Mouse (Mus musculus): Measurements from ENCODE around the gene Sox8. TPM values are rescaled to one million over a fixed set of nuclear protein-coding genes. Genes with fewer than 3 reads are reported as not detected.

Sox8 gene
- polyA plus RNA-seq, 1 experiment: 1.0 TPM

DNA sequence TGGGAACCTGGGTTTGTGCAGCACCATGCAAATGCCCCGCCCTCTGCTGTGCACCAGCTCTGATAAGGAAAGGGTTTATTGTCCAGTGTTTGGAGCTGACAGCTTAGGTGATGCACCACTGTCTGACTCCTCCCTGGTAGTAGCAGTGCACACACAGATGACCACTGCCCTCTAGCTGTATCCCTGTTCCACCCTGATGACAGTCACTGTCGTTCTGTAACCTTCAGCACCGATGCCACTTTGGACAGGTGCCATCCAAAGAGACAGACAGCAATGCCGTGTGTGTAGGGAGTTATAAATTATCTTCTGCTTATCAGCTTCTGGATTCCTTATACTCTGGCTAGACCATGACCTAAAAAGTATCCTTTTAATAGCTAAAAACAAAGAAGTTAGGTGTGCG lies 25.0 kb upstream of the Sox8 start:
- H3K4me3 ChIP-seq (ENCODE audit: control insufficient read depth, insufficient read depth, low read length): no peak overlapping the region
- DNase-seq: no peak
- no peak for TF ChIP-seq CTCF (IDR thresholded peaks at IDR 0.05; ENCODE audit: borderline replicate concordance, control insufficient read depth, extremely low read depth, insufficient read depth, low read length, poor library complexity)
- no peak for TF ChIP-seq POLR2A (IDR thresholded peaks at IDR 0.05; ENCODE audit: control insufficient read depth, extremely low read depth, insufficient read depth, low read length, poor library complexity)
- H3K4me1 ChIP-seq (replicated peaks; ENCODE audit: control insufficient read depth, insufficient read depth, low read length): peaks cover 10% of the 10 kb centered on the region
- H3K36me3 ChIP-seq (ENCODE audit: control insufficient read depth, insufficient read depth, low read length): no peaks in the 10 kb centered on the region
- H3K27me3 ChIP-seq (ENCODE audit: control insufficient read depth, insufficient read depth, low read length): no peaks in the 10 kb centered on the region
- no peak overlapping the region for H3K27ac ChIP-seq (ENCODE audit: control insufficient read depth, insufficient read depth, low read length)
- WGBS: 91% methylated on average over 5 of the region's 5 CpGs

DNA sequence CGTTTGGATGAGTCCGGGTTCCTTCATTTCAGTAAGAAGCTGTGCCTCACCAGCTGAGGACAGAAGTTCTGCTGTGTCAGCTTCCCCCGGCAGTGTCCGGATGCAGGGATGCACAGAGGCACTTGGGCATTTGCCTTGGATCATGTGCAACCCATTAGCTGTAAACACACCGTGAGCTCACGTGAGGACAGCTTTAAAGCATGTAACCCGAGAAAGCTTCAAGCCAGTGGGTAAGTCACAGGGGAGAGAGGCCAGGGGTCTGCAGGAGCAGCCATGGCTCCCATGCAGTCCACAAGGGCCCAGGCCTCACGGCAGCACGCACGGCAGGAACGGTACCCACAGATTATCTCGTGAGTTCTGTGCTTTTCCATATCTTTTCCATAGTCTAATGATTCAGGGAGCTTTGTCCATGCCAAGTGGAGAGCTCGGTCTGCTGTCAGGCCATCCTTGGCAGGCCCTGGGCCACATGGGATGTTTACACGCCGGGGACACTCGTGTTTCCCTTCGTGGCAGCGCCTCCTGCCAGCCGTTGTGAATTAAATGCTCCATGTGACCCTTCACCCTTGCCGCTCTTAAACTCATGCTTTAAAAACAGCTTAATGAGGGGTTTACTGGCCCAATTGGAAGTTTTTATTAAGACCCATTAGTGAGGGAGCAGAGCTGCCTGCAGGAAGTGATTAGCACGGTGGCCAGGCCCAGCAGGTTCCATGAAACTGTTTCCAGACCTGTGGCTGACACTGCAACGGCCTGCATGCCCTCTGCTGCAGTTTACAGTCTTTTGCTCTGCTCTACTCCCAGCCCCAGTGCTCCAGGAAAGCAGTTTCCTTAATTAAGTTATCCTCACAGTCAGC lies 23.1 kb upstream of the Sox8 start:
- Histone ChIP-seq H3K36me3 (ENCODE audit: control insufficient read depth, insufficient read depth, low read length) (no peaks in the 10 kb centered on the region), H3K4me3 (ENCODE audit: control insufficient read depth, insufficient read depth, low read length) (no peak overlapping the region), H3K27me3 (ENCODE audit: control insufficient read depth, insufficient read depth, low read length) (no peaks in the 10 kb centered on the region), H3K27ac (ENCODE audit: control insufficient read depth, insufficient read depth, low read length) (no peak overlapping the region), H3K4me1 (replicated peaks; ENCODE audit: control insufficient read depth, insufficient read depth, low read length) (peaks cover 10% of the 10 kb centered on the region)
- TF ChIP-seq CTCF (IDR thresholded peaks at IDR 0.05; ENCODE audit: borderline replicate concordance, control insufficient read depth, extremely low read depth, insufficient read depth, low read length, poor library complexity) (no peak), POLR2A (IDR thresholded peaks at IDR 0.05; ENCODE audit: control insufficient read depth, extremely low read depth, insufficient read depth, low read length, poor library complexity) (no peak)
- no peak for DNase-seq
- WGBS: 93% methylated on average over 22 of the region's 22 CpGs

DNA sequence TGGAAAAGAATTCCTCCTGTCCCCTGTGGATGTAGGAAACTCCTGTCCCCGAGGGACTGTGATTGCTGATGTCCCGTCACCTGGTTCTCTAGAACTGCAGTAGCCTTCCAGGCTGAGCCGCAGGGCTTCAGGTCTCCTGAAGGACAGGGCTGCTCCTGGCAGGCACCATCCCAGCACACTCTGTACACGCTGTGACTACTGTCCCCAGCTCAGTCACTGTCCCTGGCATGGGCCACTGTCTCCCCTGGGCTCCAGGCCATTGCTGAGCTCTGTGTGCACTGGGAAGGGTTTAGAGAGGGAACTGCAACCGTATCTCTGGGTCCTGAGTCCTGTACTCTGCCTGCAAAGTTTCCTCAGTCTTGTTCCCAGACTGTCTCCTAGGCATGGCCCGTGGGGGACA lies 21.9 kb upstream of the Sox8 start:
- 96% methylated on average over 6 of the region's 6 CpGs for WGBS
- Histone ChIP-seq H3K27ac (ENCODE audit: control insufficient read depth, insufficient read depth, low read length) (no peak overlapping the region), H3K36me3 (ENCODE audit: control insufficient read depth, insufficient read depth, low read length) (no peaks in the 10 kb centered on the region), H3K4me3 (ENCODE audit: control insufficient read depth, insufficient read depth, low read length) (no peak overlapping the region), H3K4me1 (replicated peaks; ENCODE audit: control insufficient read depth, insufficient read depth, low read length) (peaks cover 4% of the 10 kb centered on the region), H3K27me3 (ENCODE audit: control insufficient read depth, insufficient read depth, low read length) (no peaks in the 10 kb centered on the region)
- no peak for TF ChIP-seq CTCF (IDR thresholded peaks at IDR 0.05; ENCODE audit: borderline replicate concordance, control insufficient read depth, extremely low read depth, insufficient read depth, low read length, poor library complexity)
- no peak for TF ChIP-seq POLR2A (IDR thresholded peaks at IDR 0.05; ENCODE audit: control insufficient read depth, extremely low read depth, insufficient read depth, low read length, poor library complexity)
- DNase-seq: no peak

DNA sequence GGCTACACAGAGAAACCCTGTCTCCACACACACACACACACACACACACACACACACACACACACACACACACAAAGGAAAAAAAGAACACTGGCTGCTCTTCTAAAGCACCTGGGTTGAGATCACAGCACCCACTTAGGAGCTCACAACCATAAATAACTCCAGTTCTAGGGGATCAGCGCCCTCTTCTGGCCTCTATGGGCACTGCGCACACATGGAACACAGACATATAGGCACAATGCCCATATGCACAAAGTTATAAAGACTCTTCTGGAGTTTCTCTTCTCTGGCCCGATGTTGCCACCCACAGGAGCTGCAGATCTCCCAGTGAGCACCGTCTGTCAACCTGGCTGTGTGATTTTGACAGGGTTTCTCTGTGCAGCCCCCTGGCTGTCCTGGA lies 20.5 kb upstream of the Sox8 start:
- no peak for DNase-seq
- no peak for TF ChIP-seq POLR2A (IDR thresholded peaks at IDR 0.05; ENCODE audit: control insufficient read depth, extremely low read depth, insufficient read depth, low read length, poor library complexity)
- TF ChIP-seq CTCF (IDR thresholded peaks at IDR 0.05; ENCODE audit: borderline replicate concordance, control insufficient read depth, extremely low read depth, insufficient read depth, low read length, poor library complexity): no peak
- Histone ChIP-seq H3K36me3 (ENCODE audit: control insufficient read depth, insufficient read depth, low read length) (no peaks in the 10 kb centered on the region; the same call in 1 of the 2 replicates), H3K27ac (ENCODE audit: control insufficient read depth, insufficient read depth, low read length) (no peak overlapping the region), H3K4me3 (ENCODE audit: control insufficient read depth, insufficient read depth, low read length) (no peak overlapping the region), H3K4me1 (replicated peaks; ENCODE audit: control insufficient read depth, insufficient read depth, low read length) (no peaks in the 10 kb centered on the region), H3K27me3 (ENCODE audit: control insufficient read depth, insufficient read depth, low read length) (no peaks in the 10 kb centered on the region)
- WGBS: 94% methylated on average over 4 of the region's 4 CpGs

DNA sequence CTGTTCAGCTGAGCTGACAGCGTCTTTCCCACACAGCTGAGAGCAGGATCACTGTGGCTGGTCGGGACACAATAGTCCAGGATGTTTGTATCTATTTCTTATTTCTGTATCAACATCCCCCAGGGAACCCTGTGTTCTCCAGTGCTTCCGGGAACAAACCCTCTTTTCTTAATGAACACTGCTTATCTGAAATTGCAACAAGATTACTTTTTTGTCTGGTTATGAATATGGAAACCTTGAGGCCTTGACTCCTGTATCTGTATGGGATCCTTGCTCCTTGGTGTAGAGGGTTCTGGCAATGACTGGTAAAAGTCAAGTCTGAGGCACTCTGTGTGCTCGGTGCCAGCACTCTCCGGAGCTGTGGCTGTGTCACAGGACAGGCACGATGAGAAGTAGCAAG lies 19.6 kb upstream of the Sox8 start:
- Histone ChIP-seq H3K27me3 (ENCODE audit: control insufficient read depth, insufficient read depth, low read length) (no peaks in the 10 kb centered on the region), H3K27ac (ENCODE audit: control insufficient read depth, insufficient read depth, low read length) (no peak overlapping the region), H3K36me3 (ENCODE audit: control insufficient read depth, insufficient read depth, low read length) (no peaks in the 10 kb centered on the region; the same call in 1 of the 2 replicates), H3K4me1 (replicated peaks; ENCODE audit: control insufficient read depth, insufficient read depth, low read length) (no peaks in the 10 kb centered on the region), H3K4me3 (ENCODE audit: control insufficient read depth, insufficient read depth, low read length) (no peak overlapping the region)
- DNase-seq: no peak
- 95% methylated on average over 6 of the region's 6 CpGs for WGBS
- TF ChIP-seq POLR2A (IDR thresholded peaks at IDR 0.05; ENCODE audit: control insufficient read depth, extremely low read depth, insufficient read depth, low read length, poor library complexity) (no peak), CTCF (IDR thresholded peaks at IDR 0.05; ENCODE audit: borderline replicate concordance, control insufficient read depth, extremely low read depth, insufficient read depth, low read length, poor library complexity) (no peak)

DNA sequence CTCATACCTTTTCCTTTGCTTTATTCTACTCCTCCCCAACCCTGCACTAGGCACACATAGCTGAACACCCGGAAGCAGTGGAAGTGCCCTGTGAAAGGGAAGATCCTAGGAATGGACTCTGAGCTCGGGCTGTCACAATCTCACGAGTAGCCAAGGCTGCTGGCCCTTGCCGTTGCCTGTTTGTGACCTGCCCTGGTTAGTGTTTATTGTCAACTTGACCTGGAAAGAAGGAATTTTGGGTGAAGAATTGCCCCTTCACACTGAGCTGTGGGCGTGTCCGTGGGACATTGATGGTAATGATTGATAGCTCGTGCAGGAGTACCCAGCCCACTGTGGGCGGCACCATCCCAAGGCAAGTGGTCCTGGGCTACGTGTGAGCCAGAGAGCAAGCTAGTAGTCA lies 14.2 kb upstream of the Sox8 start:
- WGBS: 98% methylated on average over 9 of the region's 9 CpGs
- H3K27ac ChIP-seq (ENCODE audit: control insufficient read depth, insufficient read depth, low read length): no peak overlapping the region
- peaks cover 4% of the 10 kb centered on the region for H3K4me1 ChIP-seq (replicated peaks; ENCODE audit: control insufficient read depth, insufficient read depth, low read length)
- TF ChIP-seq POLR2A (IDR thresholded peaks at IDR 0.05; ENCODE audit: control insufficient read depth, extremely low read depth, insufficient read depth, low read length, poor library complexity): no peak
- TF ChIP-seq CTCF (IDR thresholded peaks at IDR 0.05; ENCODE audit: borderline replicate concordance, control insufficient read depth, extremely low read depth, insufficient read depth, low read length, poor library complexity): no peak
- no peak overlapping the region for H3K4me3 ChIP-seq (ENCODE audit: control insufficient read depth, insufficient read depth, low read length)
- no peaks in the 10 kb centered on the region for H3K27me3 ChIP-seq (ENCODE audit: control insufficient read depth, insufficient read depth, low read length)
- DNase-seq: no peak
- H3K36me3 ChIP-seq (ENCODE audit: control insufficient read depth, insufficient read depth, low read length): no peaks in the 10 kb centered on the region; the same call in 1 of the 2 replicates
